Mouse (Mus musculus) brain, embryonic 14.5 days (tissue): ENCODE measurements at regions not wholly inside any gene's neighbourhood (a gene's known extent, or its start where the extent isn't known, plus 50 kb on each side); places are given as distances from the start of the nearest gene placed in this dataset.

ENCODE experiments used
- CTCF ChIP-seq: fragments of 200-500 bp; IDR thresholded peaks from 2 replicates; pipeline ENCODE4 v1.5.1; 2012; ENCODE audit warnings: inconsistent platforms, mild to moderate bottlenecking, moderate library complexity, borderline replicate concordance; ENCODE audit not compliant: insufficient read depth, insufficient read length; ENCODE audit errors: extremely low read depth
- POLR2A ChIP-seq: fragments of 200-500 bp; IDR thresholded peaks from 2 replicates; pipeline ENCODE4 v1.6.1; 2012; ENCODE audit warnings: mild to moderate bottlenecking, inconsistent platforms, borderline replicate concordance; ENCODE audit not compliant: poor library complexity, insufficient read depth, insufficient read length, severe bottlenecking; ENCODE audit errors: extremely low read depth

DNA sequence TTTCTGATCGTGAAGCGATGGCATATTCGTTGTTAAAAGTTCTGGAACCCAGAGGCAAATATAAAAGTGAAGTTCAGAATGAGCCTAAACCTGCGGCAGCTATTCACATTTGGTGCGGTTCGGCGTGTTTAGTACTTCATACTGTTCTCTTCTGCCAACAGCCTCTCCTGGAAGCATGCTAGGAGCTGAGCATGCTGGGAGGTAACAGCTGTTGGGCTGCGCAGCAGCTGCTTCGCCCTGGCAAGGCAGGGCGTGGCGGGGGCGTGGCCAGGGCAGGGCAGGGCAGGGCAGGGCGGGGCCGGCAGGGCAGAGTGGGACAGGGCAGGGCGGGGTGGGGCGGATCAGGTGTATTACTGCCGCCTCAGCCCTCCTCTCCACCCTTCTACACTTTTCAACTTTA is 107.2 kb upstream of the Mdm1 start:
- TF ChIP-seq CTCF (no peak), POLR2A (no peak)
